Mouse (Mus musculus): ENCODE results near the gene Nanos2.

Nanos2 gene

DNA sequence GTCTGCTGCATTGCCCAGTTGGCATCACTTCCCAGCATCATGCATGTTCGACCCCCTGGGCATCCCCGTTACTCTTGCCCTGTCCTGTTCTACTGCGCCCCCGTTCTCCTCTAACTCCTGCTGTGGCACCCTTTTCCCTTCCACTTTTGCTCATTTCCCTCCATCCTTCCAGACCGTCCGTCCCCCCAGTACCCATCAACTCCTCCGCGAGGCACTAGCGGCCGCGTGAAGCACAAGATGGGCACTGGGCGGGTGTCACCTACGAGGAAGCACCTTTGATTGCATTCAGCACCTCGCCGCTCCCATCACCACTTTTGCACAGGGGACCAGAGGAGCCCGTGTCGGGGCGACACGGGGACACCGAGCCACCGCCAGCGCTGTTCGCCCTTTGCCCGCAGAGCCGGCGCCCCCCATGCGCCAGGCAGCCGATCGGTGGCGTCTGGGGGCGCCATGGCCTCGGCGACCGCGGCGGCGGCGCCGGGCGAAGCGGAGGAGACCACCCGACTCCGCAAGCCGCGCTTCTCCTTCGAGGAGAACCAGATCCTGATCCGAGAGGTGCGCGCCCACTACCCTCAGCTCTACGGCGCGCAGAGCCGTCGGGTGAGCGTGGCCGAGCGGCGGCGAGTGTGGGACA is 4.6 kb downstream of the Nanos2 start:
- peak; percentile 67 for DNase-seq

DNA sequence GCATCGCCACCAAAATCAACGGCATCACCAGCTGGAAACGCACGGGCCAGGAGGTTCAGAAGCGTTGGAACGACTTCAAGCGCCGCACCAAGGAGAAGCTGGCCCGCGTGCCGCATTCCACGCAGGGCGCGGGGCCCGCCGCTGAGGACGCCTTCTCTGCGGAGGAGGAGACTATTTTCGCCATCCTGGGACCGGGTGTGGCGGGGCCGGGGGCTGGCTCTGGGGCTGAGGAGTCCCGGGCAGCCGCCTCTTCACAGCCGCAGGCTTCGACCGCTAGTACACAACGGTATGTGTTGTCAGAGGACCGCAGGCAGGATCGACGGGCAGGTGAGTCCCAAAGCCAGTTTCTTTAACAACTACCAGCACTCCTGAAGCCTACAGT is 5.1 kb downstream of the Nanos2 start:
- DNase-seq: peak; percentile 64 to 74

DNA sequence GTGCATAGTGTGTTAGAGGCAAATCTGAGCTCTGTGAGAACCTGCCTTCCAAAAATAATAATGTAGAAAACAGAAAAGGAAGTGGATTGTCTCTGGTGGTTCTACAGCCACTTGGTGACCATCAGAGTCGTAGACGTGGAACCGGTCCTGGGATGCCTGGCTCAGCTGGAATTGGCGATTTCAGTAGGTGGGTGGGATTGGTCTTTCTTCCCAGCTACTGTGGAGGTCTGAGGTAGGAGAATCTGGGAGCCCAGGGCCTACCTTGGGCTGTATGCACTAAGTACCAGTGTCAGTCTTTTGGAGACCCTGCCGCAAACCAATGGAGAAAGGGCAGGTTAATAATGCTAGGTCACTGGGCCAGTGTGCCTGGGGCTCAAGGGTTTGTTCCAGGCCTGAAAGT is 5.8 kb downstream of the Nanos2 start:
- no peak for DNase-seq

DNA sequence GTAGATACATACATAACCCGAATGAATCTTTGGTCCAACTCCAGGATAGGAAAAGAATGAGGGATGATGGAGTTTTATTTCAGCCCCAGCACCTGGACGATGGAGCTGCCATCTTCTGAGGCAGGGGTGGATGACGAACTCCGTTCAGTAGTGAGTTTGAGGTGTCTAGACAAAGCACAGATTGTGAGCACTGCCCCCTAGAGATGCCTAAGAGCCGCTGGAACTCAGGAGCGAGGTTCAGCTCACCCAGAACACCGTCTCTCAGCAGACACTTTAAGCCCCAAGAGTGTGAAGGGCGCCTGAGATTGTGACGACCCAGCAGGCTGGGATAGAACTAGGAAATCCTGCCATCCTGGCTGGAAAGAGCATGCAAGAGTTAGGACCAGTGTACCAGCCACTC is 11.6 kb downstream of the Nanos2 start:
- no peak for DNase-seq

DNA sequence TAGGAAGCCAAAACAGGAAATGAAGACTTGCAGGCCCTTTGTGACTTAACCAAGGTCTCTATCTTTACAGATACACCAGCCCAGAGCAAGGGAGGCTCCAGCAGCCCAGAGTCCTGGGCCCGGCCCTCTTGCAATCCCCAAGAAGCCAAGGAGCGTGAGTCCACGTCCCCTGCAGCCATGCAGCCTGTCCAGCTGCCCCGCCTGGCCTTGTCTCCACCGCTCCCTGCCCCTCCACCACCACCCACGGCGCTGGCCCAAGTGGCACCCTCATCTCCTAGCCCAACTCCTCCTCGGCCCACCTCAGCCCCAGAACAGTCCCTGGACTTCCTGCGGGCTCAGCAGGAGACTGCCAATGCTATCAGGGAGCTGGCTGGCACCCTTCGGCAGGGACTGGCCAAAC is 13.2 kb downstream of the Nanos2 start:
- DNase-seq: no peak

DNA sequence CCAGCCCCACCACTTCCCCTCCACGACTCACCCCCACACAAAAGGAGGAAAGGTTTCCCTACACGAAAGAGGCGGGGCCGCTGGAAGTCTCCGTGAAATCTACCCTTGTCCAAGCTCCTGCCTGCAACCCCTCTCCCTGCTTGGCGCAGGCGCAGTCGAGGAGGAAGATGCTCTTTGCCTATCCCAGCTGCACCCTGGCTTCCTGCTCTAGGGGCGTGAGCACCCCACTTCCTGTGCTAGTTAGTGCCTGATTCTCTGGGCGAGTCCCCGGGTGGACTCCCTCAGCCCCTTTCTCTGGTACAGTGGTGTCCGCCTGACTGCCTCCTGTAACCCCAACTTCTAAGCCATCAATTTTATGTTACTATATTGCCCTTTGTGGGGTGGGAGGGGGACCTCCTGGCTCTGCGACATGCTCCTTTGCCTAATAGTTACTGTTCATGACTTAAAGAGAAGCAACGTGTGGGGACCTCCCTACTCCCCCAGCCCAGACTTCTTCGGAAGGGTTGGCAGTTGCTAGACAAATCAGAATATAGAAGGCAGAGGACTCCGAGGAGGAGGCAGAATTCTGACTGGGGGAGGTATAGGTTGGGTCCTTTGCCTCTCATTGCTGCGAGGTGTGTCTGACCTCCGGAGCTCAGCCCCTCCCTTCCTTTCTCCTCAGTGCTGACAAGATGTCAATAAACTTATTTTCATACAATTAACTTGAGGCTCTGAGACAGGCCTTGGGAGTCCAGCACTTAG is 14.0 kb downstream of the Nanos2 start:
- no peak for DNase-seq

DNA sequence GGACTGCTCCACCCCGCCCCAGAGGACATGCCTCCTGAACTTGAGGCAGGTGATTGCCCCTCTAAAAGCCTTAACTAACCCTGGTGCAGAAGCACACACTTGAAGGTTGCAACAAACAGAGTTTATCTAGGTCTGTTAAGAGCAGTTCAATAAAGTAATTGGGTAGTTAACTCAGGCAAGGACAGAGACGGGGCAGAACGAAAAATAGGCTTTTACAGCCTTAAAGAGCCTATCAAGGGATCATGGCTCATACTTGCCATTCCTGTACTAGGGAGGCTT is 14.5 kb downstream of the Nanos2 start:
- no peak for DNase-seq

DNA sequence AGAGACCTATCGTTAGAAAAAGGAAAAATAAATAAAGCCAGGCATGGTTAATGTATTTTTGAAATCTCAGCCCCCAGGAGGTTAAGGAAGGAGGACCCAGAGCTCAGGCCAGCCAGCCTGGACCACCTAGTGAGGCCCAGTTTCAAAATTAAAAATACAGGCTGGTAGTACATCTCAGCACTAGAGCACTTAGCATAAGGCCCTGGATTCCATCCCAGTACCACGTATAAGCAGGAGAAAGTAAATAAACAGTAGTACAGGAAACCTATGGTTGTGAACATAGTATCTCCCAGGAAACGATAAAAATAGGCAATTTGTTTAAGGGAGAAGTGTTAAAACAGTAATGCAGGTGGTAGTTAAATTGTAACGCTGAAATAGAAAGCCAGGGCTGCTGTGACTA is 14.9 kb downstream of the Nanos2 start:
- DNase-seq: no peak

DNA sequence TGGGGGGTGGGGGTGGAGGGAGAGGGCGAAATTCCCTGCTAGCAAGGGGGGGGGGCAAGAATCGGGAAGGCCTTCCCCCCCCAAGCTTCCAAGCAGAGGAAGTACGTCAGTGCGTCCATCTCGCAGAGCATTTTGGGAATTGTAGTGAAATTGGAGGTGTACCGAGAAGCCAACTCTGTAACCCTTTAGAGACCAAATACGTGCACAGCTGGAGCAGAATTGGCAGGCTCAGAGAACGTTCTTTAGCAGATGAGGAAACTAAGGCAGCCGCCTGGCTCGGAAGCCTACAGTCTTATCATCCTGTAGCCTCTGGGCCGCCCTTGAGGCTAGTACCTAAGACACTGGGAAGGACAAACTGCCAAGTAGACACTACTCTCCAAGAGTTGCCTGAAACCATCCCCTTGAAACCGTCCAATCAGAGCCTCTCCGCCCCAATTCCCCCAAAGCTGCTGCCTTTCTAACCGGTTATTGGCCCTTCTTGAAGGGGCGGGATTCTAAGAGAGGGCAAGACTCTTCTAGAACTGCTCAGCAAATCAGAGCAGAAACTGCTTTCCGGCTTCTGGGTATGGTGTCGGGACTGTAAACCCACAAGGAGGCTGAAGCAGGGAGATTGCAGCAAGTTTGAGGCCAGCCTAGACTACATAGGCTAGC is 15.8 kb downstream of the Nanos2 start:
- peak; percentile 76 to 83 for DNase-seq

DNA sequence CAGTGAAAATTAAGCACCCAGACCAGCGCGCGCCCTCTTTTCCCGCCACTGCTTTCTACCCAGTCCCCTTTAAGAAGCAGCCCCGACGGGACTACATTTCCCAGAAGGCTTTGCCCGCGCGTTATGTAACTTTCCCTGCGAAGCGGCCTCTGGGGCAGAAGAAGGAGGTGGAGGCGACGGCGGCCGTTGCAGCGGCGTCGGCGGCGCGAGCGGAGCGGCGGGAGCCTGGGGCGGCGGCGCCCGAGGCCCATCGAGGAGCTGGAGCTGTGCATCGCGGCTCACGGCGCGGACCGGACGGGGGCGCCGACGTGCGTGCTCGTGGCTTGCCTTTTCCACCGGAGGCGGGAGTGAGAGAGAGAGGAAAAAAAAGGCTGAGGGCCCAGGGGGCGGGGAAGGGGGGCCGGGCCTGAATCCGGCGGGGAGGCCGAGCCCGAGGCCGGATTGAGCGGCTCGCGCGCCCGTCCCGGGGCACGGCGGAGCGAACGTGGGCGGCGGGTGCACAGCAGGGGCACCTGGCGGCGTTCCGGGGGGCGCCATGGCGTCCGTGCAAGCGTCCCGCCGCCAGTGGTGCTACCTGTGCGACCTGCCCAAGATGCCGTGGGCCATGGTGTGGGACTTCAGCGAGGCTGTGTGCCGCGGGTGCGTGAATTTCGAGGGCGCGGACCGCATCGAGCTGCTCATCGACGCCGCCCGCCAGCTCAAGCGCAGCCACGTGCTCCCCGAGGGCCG is 16.9 kb downstream of the Nanos2 start, which contains the start of gene Irf2bp1:
Irf2bp1 (plus strand) TSS at position 143 of the 729 bp plus-strand sequence.
- DNase-seq: peak; percentile 96

DNA sequence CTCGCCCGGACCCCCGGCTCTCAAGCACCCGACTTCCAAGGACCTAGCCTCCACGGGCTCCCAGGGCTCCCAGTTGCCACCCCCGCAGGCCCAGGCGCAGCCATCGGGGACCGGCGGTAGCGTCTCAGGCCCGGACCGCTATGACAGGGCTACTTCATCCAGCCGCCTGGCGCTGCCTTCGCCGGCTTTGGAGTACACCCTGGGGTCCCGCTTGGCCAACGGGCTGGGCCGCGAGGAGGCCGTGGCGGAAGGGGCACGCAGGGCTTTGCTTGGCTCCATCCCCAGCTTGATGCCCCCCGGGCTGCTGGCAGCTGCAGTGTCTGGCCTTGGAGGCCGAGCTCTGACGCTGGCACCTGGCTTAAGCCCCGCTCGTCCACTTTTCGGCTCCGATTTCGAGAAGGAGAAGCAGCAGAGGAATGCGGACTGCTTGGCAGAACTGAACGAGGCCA is 17.5 kb downstream of the Nanos2 start:
- DNase-seq: peak; percentile 59 to 65

DNA sequence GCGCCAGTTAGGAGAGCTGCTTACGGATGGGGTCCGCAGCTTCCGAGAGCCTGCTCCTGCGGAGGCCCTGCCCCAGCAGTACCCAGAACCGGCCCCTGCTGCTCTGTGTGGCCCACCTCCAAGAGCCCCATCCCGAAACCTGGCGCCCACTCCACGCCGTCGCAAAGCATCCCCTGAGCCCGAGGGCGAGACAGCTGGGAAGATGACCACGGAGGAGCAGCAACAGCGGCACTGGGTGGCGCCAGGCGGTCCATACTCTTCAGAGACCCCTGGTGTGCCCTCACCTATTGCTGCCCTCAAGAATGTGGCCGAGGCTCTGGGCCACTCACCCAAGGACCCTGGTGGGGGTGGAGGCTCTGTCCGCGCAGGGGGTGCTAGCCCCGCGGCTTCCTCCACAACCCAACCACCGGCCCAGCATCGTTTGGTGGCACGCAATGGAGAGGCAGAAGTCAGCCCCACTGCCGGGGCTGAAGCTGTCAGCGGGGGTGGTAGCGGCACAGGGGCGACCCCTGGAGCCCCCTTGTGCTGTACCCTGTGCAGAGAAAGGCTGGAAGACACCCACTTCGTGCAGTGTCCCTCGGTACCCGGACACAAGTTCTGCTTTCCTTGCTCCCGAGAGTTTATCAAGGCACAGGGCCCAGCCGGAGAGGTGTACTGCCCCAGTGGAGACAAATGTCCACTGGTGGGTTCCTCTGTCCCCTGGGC is 18.4 kb downstream of the Nanos2 start:
- DNase-seq: peak in 1 of 2 experiments; percentile 34

DNA sequence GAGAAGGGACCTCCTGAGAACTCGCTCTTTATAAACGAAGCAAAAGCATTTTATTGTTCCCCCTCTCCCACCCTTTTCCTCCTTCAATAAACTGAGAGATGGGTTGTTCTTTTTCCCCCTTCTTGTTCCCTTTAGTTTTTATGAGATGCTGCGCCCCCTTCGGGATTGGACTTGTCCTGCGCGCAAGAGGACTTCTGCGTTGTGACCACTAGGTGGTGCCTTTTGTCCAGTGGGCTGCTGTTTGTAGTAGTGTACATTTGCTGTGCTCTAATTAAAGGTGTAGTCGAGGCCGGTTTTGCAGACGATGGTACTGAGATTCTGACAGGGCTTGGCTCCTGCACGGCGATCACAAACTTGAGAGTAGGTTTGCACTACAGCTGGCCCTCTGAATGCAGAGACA is 19.3 kb downstream of the Nanos2 start:
- DNase-seq: peak; percentile 83 to 88

DNA sequence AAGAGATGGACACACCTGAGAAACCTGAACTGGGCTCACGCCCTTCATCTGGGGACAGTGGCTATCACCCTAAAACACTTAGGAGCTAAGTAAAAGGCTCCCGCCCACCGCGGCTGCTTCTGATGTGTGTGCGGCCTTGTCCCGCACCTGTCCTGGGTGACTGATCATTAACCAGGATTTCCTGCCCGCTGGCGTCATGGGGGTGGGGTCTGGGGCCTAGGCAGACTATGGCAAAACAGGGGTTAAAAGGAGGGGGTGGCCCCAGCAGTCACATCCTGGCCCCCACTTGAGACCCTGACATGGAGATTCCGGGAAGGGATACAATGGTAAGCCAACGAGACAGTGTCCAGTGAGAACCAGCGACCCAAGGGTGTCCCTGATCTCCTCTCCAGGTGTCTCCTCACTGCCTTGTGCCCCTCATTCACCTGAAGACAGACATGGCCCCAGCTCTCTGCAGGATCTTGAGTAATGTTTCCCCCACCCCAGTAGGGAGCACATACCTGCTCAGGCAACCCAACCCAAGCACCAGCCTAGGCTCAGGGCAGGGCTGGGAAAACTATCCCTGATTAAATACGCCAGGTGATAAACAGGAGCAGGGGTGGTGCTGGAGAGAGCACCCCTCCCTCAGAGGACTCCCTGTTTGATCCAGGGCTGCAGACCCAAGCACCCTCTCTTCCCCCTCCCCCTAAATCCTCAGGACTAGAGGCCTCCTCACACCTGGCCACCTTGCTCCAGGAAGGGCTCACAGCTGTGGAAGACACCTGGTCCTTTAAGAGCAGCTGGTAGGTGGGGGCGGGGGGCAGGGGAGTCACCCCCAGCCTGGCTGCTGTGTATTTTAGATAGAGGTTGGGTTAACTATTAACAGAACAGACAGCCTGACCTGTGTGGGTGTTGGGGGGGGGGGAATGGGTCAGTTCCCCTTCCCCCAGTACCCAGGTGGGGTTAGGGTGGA is 20.1 kb downstream of the Nanos2 start:
- no peak for DNase-seq

DNA sequence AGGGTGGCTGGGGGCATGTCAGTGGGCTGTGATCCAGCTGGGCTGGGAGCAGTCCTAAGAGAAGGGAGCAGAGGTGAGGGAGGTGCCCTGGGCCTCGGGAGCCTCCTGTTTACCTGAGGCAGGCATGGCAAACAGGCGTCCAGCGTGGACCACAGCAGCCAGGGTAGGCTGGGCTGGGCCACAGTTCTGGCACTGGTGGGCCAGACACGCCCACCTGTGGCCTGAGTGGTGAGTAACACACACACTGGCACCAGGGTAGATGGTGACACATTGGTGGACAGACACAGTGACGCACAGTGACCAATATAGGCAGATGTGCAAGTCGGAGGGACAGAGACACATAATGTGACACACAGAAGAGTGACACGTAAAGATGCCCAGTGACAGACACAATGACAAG is 23.4 kb downstream of the Nanos2 start:
- no peak for DNase-seq

DNA sequence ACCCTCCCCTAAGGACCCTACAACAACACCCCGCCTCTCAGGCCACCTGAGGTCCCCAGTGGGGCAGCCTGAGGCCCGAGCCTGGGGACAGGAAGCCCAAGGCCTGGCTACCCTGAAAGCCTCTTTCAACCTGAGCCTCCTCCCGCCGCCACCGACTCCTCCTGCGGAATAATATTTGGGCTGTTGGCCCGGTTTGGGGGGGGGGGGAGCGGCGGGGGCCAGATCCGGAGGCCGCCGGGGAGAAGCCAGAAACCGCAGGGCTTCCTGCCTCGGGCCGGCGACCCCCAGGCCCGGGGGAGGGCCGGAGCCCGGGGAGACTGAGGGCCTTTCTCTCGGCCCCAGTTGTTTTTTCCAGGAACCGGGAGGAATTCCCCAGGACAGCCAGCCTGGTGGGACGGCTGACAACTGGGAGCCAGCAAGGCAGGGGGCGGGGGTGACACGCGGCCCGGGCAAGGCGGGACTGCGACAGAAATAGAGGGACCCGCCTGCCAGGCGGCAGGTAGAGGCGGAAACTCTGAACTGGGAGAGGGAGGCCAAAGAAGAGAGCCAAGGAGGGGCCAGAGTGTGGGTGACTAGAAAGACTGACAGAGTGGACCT is 24.9 kb downstream of the Nanos2 start:
- DNase-seq: peak; percentile 52 to 58

DNA sequence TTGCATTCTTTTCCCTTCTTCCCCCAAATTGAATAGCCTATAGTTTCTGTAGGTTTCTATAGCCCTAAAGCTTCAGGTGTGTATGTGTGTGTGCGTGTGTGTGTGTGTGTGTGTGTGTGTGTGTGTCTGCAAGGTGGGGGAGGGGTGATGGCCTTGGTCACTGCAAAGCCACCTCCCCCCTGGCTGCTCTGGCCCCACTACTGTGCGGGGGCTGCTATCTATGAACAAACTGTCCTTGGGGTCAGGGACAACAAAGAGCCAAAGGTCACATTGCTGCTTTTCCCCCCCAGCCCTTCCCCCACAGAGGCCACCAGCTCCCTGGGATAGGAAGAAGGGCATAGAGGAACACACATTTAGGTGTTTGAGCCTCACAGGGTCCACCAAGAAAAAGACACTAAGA is 25.7 kb downstream of the Nanos2 start:
- no peak for DNase-seq

DNA sequence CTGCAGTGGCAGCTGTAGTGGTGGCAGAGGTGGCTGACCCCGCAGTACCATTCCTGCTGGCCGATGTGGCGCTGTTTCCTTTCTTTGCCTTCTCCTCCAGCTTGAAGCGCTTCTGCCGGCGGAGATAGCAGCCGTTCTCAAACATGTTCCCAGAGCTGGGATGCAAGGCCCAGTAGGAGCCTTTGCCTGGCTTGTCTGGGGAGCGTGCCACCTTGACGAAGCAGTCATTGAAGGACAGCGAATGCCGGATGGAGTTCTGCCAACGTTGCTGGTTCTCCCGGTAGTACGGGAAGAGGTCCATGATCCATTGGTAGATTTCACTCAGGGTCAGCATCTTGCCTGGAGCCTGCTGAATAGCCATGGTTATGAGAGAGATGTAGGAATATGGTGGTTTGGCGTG is 27.3 kb downstream of the Nanos2 start:
- DNase-seq: no peak

DNA sequence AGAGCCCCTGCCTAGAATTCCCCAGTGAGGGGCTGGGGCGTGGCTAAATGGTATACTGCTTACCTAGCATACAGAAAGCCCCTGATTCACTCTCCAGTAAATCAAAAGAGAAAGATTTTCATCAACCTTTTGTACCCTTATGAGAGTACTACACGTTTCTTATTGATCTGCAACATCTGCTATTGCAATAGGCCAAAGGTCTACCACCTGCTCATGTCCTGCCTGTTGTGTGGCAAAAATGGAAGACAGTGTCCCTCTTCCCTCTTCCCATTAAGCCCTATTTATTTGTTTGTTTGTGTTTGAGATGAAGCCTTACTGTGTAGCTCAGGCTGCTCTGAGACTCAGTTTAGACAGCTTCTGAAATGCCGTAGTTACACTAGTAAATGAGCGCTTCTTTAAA is 28.8 kb downstream of the Nanos2 start:
- no peak for DNase-seq

DNA sequence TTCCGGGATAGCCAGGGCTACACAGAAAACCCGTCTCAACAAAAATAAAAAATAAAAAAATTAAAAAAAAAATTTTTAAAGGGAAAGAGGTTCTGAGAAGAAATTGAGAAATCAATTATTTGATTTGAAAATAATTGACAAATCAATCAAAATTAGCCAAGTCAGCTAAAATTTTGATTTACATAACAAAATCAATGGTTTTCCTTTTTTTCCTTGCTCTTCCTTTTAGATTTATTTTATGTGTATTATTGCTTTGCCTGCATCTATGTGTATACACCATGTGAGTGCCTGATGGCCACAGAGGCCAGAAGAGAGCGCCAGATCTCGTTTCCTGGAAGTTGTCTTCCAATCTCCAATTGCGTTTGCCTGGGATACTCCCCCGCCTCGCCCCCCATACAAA is 30.7 kb downstream of the Nanos2 start:
- DNase-seq: no peak

DNA sequence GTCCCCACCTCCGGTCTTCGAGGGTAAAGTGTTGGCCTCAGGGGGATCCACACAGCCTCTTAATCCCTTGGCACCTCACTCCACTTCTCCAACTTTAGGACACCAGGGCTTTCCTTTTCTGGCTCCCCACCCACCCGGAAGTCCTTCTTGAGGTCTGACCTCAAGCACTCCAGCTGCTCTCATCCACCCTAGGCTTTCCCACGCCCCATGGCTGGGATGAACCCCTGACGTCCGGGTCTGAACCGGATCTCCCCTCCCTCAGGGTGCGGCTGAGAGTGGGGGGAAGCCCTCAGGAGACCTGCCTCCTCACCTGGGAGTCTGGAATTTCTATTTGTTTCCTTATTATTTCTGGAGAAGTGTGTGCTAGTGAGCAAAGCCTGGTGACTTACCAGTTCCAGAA is 33.8 kb downstream of the Nanos2 start:
- no peak for DNase-seq

All from cerebellum, postnatal 25 days (tissue).